Mouse (Mus musculus) limb, embryonic 11.5 days (tissue): ENCODE data around the gene Mt2. TPM values are rescaled to one million over a fixed set of nuclear protein-coding genes. Genes with fewer than 3 reads are reported as not detected.
"Not testable (repeated sequence)": the region's sequence is repeated elsewhere in the genome, so short reads cannot be mapped to it uniquely, and the experiment has no call there.

Source experiments
- ATAC-seq: fragments of 200-750 bp; cut with Nextera tagmentation; 2 replicates; pipeline ENCODE4 v1.8.0; 2017; ENCODE audit warnings: low read depth; ENCODE audit not compliant: insufficient number of reproducible peaks, low FRiP score, low TSS enrichment
- DNase-seq: peaks from one replicate; pipeline ENCODE4 v3.0.0-alpha.2; 2015; ENCODE audit warnings: low spot score
- H3K27ac ChIP-seq: fragments of 300-500 bp; sonication (generic); replicated peaks from 2 replicates; pipeline ENCODE4 v1.5.1; 2014; ENCODE audit warnings: low read depth, mild to moderate bottlenecking, low read length
- H3K27me3 ChIP-seq: fragments of 300-500 bp; sonication (generic); 2 replicates; pipeline ENCODE4 v1.6.1; 2014; ENCODE audit warnings: mild to moderate bottlenecking, low read length, mixed read lengths; ENCODE audit not compliant: control insufficient read depth, insufficient read depth
- H3K36me3 ChIP-seq: fragments of 300-500 bp; sonication (generic); 2 replicates; pipeline ENCODE4 v1.6.1; 2014; ENCODE audit warnings: mild to moderate bottlenecking, low read length, moderate library complexity, mixed read lengths; ENCODE audit not compliant: control insufficient read depth, insufficient read depth
- H3K4me1 ChIP-seq: fragments of 300-500 bp; sonication (generic); 2 replicates; pipeline ENCODE4 v1.6.1; 2014; ENCODE audit warnings: low read length, mixed read lengths; ENCODE audit not compliant: control insufficient read depth, insufficient read depth
- H3K4me2 ChIP-seq: fragments of 300-500 bp; sonication (generic); 2 replicates; pipeline ENCODE4 v1.6.1; 2014; ENCODE audit warnings: low read depth, mild to moderate bottlenecking, moderate library complexity; ENCODE audit not compliant: severe bottlenecking
- H3K4me3 ChIP-seq: fragments of 300-500 bp; sonication (generic); 2 replicates; pipeline ENCODE4 v1.5.1; 2014; ENCODE audit warnings: low read depth, low read length
- H3K9ac ChIP-seq: fragments of 300-500 bp; sonication (generic); 2 replicates; pipeline ENCODE4 v1.6.1; 2014; ENCODE audit warnings: mild to moderate bottlenecking, low read length
- H3K9me3 ChIP-seq: fragments of 300-500 bp; sonication (generic); 2 replicates; pipeline ENCODE4 v1.6.1; 2016; ENCODE audit warnings: low read length; ENCODE audit not compliant: control insufficient read depth
- WGBS: fragments of 180-500 bp; shearing (Covaris S2); extraction: QIAGEN DNeasy Blood & Tissue Kit; methylation state at CpG from one replicate; pipeline ENCODE4 v1.1.7; 2014; 5-methylcytosine and 5-hydroxymethylcytosine counted together
- polyA plus RNA-seq: library from polyadenylated mRNA; unstranded; fragments of >200 nt; fragmentation: Nextera tagmentation; extraction: Ambion mirVana; gene quantifications from 2 replicates; pipeline ENCODE4 v1.2.1, GENCODE M21; 2014

Gene Mt2
- polyA plus RNA-seq, result 21.7 and 23.2 TPM in 2 replicates

- Histone ChIP-seq H3K27ac (no peak within 1 kb of the TSS), H3K9ac (peak within 1 kb of the TSS; percentile 27), H3K36me3 (no peaks in the 10 kb centered on the region), H3K9me3 (no peaks in the 10 kb centered on the region), H3K27me3 (peaks cover 54% of the 10 kb centered on the region), H3K4me1 (peaks cover 11% of the 10 kb centered on the region), H3K4me2 (peak within 1 kb of the TSS; percentile 72), H3K4me3 (peak within 1 kb of the TSS; percentile 35)
- WGBS, result 2% methylated on average over 56 of the region's 56 CpGs
- ATAC-seq (peak; percentile 57; the same call in 1 of the 2 replicates), DNase-seq (peak; percentile 58)
Measured at GRCm38 (mm10) chr8:94172075-94172808, at the start of gene Mt2. Gene Mt2 (plus strand): TSS chr8:94172664.

- Histone ChIP-seq H3K9ac (no peak overlapping the region), H3K4me1 (peaks cover 7% of the 10 kb centered on the region)
Measured at GRCm38 (mm10) chr8:94122711-94123468, 49.6 kb upstream of the Mt2 start.

GRCm38 (mm10) chr8:94127711-94128110 lies 44.8 kb upstream of the Mt2 start:
- H3K9ac ChIP-seq, result no peak overlapping the region
- no peaks in the 10 kb centered on the region for H3K9me3 ChIP-seq
- ATAC-seq (no peak), DNase-seq (no peak)
- H3K4me1 ChIP-seq, result no peaks in the 10 kb centered on the region
- no peaks in the 10 kb centered on the region for H3K36me3 ChIP-seq
- no peak overlapping the region for H3K4me3 ChIP-seq
- no peak overlapping the region for H3K27ac ChIP-seq
- no peaks in the 10 kb centered on the region for H3K27me3 ChIP-seq
- WGBS, result 79% methylated on average over 6 of the region's 6 CpGs
- no peak overlapping the region for H3K4me2 ChIP-seq

More at GRCm38 (mm10) chr8:94122711-94123468, 49.6 kb upstream of the Mt2 start:
- H3K36me3 ChIP-seq, result no peaks in the 10 kb centered on the region
- no peak overlapping the region for H3K4me2 ChIP-seq
- no peak overlapping the region for H3K27ac ChIP-seq
- H3K4me3 ChIP-seq, result no peak overlapping the region
- H3K27me3 ChIP-seq, result no peaks in the 10 kb centered on the region
- WGBS, result 28% methylated on average over 8 of the region's 8 CpGs
- ATAC-seq (no peak), DNase-seq (no peak)
- H3K9me3 ChIP-seq, result no peaks in the 10 kb centered on the region

- H3K27me3 ChIP-seq, result no peaks in the 10 kb centered on the region
- H3K27ac ChIP-seq, result no peak overlapping the region
- 87% methylated on average over 6 of the region's 6 CpGs for WGBS
- ATAC-seq (no peak), DNase-seq (no peak)
- H3K4me2 ChIP-seq, result no peak overlapping the region
- H3K36me3 ChIP-seq, result no peaks in the 10 kb centered on the region
- no peak overlapping the region for H3K4me3 ChIP-seq
- no peaks in the 10 kb centered on the region for H3K4me1 ChIP-seq
- H3K9ac ChIP-seq, result no peak overlapping the region
- H3K9me3 ChIP-seq, result no peaks in the 10 kb centered on the region
Measured at GRCm38 (mm10) chr8:94129133-94129789, 43.2 kb upstream of the Mt2 start.

GRCm38 (mm10) chr8:94130126-94130525 lies 42.3 kb upstream of the Mt2 start:
- Histone ChIP-seq H3K27ac (no peak overlapping the region), H3K36me3 (no peaks in the 10 kb centered on the region), H3K4me2 (no peak overlapping the region), H3K9ac (no peak overlapping the region), H3K27me3 (no peaks in the 10 kb centered on the region), H3K4me3 (no peak overlapping the region), H3K4me1 (no peaks in the 10 kb centered on the region), H3K9me3 (no peaks in the 10 kb centered on the region)
- ATAC-seq (no peak), DNase-seq (no peak)
- 88% methylated on average over 4 of the region's 4 CpGs for WGBS

GRCm38 (mm10) chr8:94132096-94132495 lies 40.4 kb upstream of the Mt2 start:
- Histone ChIP-seq H3K9me3 (no peaks in the 10 kb centered on the region), H3K27me3 (no peaks in the 10 kb centered on the region), H3K9ac (no peak overlapping the region), H3K36me3 (no peaks in the 10 kb centered on the region), H3K4me1 (no peaks in the 10 kb centered on the region), H3K27ac (no peak overlapping the region), H3K4me2 (no peak overlapping the region), H3K4me3 (no peak overlapping the region)
- 70% methylated on average over 5 of the region's 5 CpGs for WGBS
- DNase-seq (no peak), ATAC-seq (no peak)

GRCm38 (mm10) chr8:94134601-94135000 lies 37.9 kb upstream of the Mt2 start:
- not testable (repeated sequence) for H3K4me3 ChIP-seq, H3K4me2 ChIP-seq, ATAC-seq, H3K9me3 ChIP-seq, DNase-seq, H3K9ac ChIP-seq, H3K36me3 ChIP-seq, H3K27me3 ChIP-seq, H3K27ac ChIP-seq, H3K4me1 ChIP-seq
- 58% methylated on average over 3 of the region's 3 CpGs for WGBS

GRCm38 (mm10) chr8:94135556-94135955 lies 36.9 kb upstream of the Mt2 start:
- Histone ChIP-seq H3K9ac (no peak overlapping the region), H3K36me3 (no peaks in the 10 kb centered on the region), H3K4me1 (no peaks in the 10 kb centered on the region), H3K27ac (no peak overlapping the region), H3K4me3 (no peak overlapping the region), H3K4me2 (no peak overlapping the region), H3K9me3 (no peaks in the 10 kb centered on the region), H3K27me3 (no peaks in the 10 kb centered on the region)
- ATAC-seq (no peak), DNase-seq (no peak)
- WGBS, result 89% methylated on average over 6 of the region's 6 CpGs
